Mouse (Mus musculus) mesoderm, embryonic 11.5 days (tissue): ENCODE results near the gene Dock11.

Source experiments
- DNase-seq: peaks from one replicate; pipeline ENCODE4 v3.0.0-alpha.2; 2012; ENCODE audit warnings: low read depth, low spot score

The Dock11 gene

DNA sequence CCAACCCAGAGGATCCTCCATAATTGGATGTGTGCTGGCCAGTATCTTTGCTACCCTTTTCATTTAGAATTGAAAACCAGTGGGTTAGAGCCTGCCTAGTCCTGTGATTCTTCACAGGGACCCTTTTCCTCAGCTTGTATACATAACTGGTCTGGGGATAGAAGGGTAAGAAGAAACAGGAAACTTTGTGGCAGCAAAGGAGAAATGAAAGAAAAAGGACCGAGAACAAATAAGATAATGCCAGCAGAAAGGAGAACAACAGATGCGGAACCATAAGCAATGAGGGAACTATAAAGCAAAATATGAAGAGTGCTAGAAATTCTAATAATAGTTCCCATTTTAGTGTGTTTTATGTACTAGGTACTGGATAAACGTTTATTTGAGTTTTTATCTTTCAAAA is 212.7 kb downstream of the Dock11 start:
- no peak for DNase-seq

DNA sequence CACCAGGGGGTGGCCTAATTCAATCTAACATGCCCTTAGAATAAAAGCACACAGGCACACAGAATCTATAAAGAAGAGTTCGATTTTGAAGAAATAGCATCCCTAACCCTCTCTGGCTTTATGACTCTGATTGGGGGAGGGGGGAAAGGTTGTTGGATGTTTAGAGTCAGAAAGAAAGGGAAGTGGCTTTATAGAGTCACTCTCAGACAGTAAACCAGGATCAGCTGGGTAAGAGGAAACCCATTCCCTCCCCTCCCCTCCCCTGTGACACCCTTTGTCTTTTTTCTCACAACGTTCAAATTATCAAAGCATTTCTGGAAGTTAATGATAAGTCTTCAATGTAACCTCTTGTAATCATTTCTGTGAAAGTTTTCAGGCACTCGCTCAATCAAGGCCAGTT is 220.0 kb downstream of the Dock11 start:
- no peak for DNase-seq

DNA sequence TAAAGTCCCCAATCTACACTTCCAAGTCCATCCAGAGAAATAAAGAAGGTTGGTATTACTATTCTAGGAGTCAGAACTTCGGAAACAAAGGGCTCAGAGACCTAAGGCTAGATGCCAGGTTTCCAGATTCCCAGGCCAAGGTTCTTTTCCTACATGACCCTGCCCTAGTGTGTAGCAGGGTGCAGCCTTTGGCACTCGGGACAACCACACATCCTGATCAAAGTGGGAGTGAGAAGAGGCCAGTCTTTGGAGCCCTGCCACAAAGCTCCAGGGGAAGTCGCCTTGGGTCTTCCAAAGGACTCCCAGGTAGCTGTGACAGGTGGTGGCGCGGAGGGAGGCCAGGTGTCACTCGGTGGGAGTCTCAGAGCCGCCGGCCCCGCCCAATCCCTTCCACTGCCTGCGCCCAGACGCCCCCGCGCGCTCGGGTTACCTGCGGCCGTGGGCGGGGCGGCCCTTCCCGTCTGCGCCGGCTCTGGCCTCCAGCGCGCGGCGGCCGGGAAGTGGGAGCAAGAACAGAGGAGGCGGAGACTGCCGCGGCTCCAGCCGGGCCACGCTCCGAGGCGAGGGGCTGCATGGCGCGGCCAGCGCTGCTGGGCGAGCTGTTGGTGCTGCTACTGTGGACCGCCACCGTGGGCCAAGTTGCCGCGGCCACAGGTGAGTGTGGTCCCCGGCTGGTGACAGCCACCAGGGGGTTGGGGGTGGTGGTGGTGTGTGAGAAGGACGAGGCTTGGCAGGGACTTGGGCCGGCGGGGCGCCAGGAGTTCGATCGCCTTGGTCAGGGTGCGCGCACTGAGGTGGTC is 223.2 kb downstream of the Dock11 start, which contains the start of gene Il13ra1:
TSS of gene Il13ra1 (plus strand) at position 489 of the 800 bp plus-strand sequence.
- DNase-seq: peak; percentile 28

DNA sequence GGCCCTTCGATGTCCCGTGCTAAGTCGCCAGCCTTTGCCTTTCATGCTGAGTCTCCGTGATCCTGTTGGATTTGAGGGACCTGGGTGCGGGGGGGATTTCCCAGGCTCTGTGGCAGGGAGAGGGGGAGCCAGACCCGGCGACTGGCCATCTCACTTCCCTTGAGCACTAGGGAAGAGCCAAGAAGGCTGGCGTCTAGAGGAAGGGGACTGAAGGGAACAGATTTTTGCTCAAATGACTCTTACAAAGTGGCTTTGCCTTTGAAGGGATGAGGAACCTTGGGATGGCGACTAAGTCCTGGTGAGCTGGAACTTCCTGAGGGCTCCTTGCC is 223.8 kb downstream of the Dock11 start:
- no peak for DNase-seq

DNA sequence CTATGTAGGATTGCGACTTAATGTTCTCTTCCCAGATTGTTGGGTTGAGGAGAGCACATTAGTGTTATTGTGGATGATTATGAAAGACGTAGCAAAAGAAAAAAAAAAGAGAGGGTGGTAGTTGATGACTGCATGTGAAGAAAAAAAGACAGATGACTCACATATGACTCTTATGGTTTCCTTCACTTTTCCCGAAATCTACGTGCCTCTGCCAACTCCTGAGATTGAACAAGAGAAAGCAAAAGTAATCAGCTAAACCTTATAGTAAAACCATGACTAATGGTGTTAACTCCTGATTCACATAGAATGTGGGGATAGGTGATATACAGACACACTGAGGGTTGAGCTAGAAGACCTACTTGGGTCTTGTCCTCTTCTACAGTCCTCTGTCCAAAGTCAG is 226.5 kb downstream of the Dock11 start:
- DNase-seq: no peak
